Mouse (Mus musculus) spleen, postnatal 10 days (tissue): ENCODE data around the gene Ggta1.
A peak's percentile ranks its signal among the peaks of the same experiment; 100 is the strongest.
"Not testable (repeated sequence)": the region's sequence is repeated elsewhere in the genome, so short reads cannot be mapped to it uniquely, and the experiment has no call there.

Source experiments
- DNase-seq, 2 experiments: peaks; one replicate each; pipeline ENCODE4 v3.0.0; 2021 to 2022; ENCODE audit warnings: low spot score in 2 of 2

The Ggta1 gene

DNA sequence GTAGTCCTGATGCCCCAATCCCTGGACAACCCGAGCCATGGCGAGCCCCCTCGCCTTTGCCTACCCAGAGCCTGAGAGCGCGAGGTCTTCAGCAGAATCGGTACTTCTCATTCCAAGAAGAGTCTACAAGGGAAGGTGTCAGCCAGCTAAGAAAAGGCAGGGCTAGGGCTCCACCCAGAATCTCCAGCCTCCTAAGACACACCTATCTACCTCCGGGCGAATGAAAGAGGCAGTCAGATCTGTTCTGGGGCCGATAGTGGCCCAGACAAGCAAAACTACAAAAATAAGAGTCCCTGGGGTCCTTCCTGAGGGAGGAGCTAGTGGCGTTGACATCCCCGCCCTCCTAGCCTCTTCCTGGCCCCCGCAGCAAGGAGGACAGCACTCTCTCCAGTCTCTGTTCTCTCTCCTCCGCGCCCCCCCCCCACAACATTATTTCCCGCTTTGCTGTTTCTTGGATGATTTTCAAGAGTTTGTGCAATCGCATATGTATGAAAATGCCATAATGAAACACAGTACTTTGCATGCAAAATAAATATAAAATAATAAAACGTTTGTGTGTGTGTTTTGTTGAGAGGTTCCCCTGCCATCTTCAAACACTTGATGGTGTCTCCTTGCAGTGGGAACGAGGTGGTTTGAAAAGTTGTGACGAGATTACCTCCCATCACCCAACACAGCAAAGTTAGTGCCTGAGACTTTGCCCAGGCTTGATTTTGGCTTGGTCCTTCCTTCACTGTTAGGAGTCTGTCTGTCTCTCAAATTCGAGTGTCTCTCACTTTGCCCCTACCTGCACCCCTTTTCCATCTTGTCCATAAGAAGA, 1.7 kb downstream of the Ggta1 start:
- peak; percentile 55 to 68 for DNase-seq

- DNase-seq, result no peak
These were observed 2.6 kb downstream of the Ggta1 start for GRCm38 (mm10) chr2:35460378-35460880.

- no peak for DNase-seq
These were observed 3.7 kb downstream of the Ggta1 start for GRCm38 (mm10) chr2:35459316-35459715.

- DNase-seq, result no peak
These were observed 4.6 kb downstream of the Ggta1 start for GRCm38 (mm10) chr2:35458421-35458820.

GRCm38 (mm10) chr2:35453736-35454135, 9.3 kb downstream of the Ggta1 start:
- DNase-seq, result no peak

DNA sequence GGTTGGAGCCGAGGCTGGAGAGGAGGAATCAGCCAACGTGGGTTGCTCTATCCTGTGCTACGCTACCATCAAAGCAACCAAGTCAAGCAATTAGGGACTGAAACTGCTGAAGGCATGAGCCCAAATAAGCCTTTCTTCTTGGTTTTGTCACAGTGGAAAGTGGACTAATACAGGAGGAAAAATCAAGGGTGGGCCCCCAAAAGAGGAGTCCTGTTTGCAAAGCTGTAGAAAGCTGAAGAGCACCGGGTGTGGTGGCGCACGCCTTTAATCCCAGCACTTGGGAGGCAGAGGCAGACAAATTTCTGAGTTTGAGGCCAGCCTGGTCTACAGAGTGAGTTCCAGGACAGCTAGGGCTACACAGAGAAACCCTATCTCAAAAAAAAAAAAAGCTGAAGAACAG, 10.3 kb downstream of the Ggta1 start:
- not testable (repeated sequence) for DNase-seq

DNA sequence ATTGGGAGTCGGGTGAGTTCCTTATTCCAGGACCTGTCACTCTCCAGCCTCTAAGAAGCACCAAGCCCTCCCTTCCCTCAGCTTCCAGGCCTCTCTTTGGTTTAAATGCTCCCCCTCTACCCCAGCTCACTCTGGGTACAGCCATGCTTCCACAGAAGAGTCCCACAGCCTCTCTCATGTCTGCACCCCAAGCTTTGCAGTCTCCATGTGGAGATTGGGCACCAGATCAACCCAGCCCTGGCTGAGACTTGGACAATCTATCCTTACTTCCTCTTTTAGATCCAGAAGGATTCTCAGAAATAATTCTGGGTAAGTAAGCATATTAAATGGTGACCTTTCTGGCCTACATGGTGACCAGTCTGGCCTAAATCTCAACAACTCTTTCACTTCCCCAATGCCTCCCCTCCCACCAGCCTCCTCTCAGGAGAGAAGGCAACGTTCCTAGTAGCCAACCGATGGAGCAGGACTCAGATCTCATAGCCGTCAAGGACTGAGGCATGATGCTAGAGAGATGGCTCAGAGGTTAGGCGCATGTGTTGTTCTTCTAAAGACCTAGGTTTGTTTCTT, 11.5 kb downstream of the Ggta1 start:
- DNase-seq, result no peak

GRCm38 (mm10) chr2:35450856-35451255, 12.2 kb downstream of the Ggta1 start:
- DNase-seq, result no peak

DNA sequence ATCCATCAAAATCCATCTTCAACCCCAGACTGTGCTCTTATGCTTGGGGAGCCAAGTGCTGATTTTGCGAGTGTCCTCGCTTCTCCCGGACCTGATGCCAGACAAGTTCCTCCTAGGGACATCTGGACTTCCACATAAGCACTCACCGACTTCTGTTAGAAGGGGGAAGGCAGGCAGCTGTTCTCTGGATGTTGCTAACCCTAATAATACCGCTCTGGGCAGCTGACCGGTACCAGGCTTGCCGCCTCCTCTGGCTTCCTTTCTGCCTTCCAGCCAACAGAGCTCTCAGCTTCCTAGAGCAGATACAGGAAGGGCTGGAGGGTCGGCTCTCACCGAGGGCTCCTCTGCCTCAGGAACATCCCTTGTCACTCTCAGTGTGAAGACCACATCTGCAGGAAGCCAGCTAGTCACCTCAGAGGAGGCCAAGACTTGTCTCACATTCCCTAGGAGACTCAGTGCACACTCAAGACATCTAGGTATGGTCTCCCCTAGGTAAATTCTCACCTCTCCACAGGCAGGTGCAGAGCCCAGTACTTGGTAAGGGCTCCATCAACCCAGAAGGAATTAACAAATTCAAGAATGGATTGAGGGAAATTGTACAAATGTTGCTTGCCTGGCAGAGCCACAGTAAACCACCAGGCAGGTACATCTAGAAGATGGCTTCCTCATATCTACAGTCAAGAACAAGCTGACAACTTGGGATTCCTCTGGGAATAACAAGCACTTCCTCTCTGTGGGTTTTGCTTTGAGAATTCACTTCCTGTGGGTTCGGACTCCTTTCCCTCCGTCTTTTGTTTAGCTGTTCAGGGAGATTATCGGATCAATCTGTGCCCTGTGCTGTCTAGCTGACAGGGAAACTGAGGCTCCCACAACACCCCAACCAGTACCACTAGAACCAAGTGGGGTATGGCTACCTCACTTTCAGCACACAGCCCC, 13.1 kb downstream of the Ggta1 start:
- DNase-seq, result no peak

- DNase-seq, result no peak
These were observed 13.9 kb downstream of the Ggta1 start for GRCm38 (mm10) chr2:35448914-35449670.

GRCm38 (mm10) chr2:35448215-35448913, 14.7 kb downstream of the Ggta1 start:
- DNase-seq, result no peak

DNA sequence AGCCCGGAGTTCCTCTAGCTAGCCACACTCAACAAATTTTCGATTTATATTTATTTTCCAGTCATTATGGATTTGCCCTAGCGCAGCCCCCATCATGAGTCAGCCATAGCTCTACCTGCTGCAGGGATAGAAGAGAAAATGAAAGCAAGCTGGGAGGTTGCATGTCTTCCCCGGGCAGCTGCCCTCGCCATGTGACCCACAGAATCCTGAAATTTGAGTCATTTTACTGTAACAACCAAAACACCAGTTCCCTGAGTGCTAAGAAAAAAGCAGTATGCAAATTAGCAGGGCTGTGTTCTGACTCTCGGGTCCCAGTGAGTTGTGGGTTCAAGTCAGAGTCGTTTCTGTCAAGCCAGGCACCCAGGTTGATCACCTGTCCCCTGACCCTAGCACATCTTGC, 15.6 kb downstream of the Ggta1 start:
- DNase-seq, result no peak

GRCm38 (mm10) chr2:35446798-35447197, 16.2 kb downstream of the Ggta1 start:
- DNase-seq, result no peak

DNA sequence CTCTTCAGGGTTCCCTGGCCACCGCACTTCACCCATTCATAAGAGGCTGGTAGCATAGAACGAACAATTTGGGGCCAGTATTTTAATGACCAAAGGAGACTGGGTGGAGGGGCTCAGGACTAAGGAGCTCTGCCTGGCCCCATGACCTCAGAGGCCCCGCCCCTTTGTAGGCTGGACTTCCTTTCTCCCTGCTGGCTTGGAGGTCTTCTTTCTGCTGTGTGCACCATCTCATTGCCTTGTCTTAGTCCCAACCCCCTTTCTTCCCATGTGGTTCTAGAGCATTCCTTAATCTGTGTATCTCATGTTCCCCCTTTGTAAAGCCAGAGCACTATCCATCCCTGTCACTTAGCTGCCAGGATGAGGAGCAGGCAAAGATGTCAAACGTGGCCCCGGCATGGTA, 16.7 kb downstream of the Ggta1 start:
- DNase-seq, result peak in 1 of 2 experiments; percentile 44

DNA sequence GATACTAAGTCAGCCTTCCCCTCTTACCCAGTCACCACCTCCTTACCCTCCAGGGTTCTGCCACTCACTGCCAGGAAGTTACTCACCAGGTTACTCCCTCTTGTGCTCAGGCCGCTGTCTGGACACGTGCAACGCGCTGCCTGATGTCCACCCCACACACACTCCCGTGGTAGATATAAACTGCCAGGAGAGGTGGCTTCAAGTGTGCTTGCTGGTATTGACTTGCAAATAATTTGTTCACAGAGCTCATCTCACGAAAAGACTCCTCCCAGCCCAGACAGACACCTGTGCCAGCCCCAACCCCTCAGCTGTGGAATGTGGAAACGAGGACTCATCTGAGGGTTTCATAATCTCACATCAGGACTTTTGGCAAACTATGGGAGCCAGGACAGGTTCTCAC, 17.4 kb downstream of the Ggta1 start:
- DNase-seq, result no peak

DNA sequence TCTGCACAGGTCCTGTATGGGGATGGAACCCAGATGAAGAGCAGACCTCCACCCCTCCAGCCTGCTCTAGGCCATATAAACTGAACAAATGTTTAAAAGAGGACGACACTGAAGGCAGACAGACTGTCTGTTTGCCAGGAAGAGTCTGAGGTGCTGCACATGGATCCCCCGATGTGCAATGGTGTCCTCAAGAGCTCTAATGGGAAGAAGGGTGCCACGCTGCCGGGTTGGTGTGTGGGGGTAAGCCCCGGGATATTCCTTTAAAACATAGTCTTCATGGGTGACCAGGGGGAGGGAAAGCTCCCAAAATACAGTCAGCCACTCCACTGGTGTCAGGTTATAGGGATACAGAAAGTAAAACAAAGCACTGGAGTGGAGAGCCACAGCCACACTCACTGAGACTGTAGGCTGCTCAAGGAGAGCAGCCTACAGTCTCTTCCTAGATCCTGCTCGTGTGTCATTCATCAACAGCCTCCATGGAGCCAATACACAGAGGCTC, 18.2 kb downstream of the Ggta1 start:
- DNase-seq, result no peak

DNA sequence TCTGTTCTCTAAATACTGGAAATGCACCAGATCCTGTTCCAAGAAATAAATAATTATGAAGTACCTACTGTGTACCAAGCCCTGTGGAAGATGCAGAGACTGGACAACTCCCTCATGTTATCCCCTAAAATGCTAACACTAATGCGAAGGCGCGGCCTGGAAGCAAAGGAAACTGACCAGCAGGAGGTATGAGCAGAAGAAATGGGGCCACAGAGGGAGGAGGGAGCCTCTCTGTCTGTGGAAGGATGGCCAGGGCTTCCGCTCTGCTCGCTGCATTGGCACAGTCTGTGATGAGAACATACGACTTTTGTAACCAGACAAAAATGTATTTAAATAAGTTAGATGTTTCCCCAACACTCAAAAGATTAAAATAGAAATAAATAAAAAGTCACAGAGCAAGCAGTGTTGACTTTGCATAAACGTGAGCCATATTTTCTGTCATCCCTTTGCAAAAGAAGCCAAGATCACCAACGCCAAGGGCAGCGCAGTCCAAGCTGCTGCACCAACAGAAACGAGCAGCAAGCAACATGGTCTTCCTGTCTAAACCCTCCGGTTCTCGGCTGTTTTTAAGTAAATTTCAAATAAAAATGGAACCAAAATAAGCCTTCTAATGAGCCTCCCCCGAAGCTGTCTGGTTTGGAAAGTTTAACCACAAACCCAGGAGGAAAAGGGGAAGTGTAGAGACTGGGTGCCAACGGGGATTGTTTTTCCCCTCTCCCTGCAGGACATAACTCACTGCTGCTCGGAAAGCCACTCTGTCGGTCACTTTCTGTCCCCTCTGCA, 18.9 kb downstream of the Ggta1 start:
- no peak for DNase-seq

- no peak for DNase-seq
These were observed 19.7 kb downstream of the Ggta1 start for GRCm38 (mm10) chr2:35443325-35443724.

DNA sequence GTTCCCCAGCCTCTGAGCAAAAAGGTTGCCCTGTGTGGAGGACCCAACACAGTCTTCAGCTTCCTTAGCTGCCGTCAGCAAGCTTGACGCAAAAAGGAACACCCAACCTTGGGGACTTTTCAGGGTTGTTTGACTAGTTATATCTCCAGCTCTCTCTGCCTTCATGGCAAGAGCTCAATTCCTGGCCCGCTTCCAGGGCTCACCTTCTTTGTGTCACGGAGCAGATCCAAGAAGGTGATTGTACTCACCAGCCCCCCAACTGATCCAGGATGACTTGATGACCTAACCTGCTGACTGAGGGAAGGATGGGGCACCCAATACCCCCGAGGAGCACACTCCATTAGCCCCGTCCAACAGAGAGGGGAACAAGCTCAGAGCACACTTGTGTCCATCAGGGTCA, 21.0 kb downstream of the Ggta1 start:
- DNase-seq, result no peak

DNA sequence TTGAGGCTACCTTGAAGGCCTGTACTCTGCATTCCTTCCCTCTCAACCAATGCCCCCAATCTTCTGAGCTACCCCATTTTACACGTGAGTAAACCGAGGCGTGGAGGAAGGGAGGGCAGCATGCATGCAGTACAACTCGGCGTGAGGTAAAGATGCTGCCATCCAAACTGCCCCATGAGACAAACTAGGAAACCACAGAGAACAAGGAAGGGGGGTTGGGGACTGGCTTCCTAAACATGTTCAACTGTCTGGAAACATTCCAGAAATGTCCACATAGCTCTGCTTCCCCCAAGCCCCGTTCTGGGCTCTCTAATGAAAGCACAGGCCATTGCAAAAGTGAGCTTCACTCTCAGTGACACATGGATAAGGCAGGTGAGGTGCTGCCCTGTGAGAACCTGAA, 21.6 kb downstream of the Ggta1 start:
- DNase-seq, result no peak
